Mouse (Mus musculus) liver, adult 2 months (tissue): ENCODE measurements around the gene Ly75. TPM values are rescaled to one million over a fixed set of nuclear protein-coding genes. Genes with fewer than 3 reads are reported as not detected.

Experiments used
- DNase-seq: peaks from one replicate; pipeline ENCODE4 v3.0.0-alpha.2; 2011; ENCODE audit warnings: low read depth, low spot score; ENCODE audit errors: extremely low read depth
- H3K27ac ChIP-seq: fragments of 200-500 bp; replicated peaks from 2 replicates; pipeline ENCODE4 v1.5.1; 2012; ENCODE audit warnings: low read depth, mild to moderate bottlenecking, control low read depth, inconsistent platforms, low read length; ENCODE audit not compliant: insufficient read depth
- H3K27me3 ChIP-seq: fragments of 200-500 bp; 2 replicates; pipeline ENCODE4 v1.6.1; 2012; ENCODE audit warnings: mild to moderate bottlenecking, moderate library complexity, low read length, inconsistent platforms; ENCODE audit not compliant: control insufficient read depth, insufficient read depth
- H3K36me3 ChIP-seq: fragments of 200-500 bp; 2 replicates; pipeline ENCODE4 v1.6.1; 2012; ENCODE audit warnings: low read length, inconsistent platforms; ENCODE audit not compliant: control insufficient read depth, insufficient read depth
- H3K4me1 ChIP-seq: fragments of 200-500 bp; 2 replicates; pipeline ENCODE4 v1.6.1; 2011; ENCODE audit warnings: low read length; ENCODE audit not compliant: control insufficient read depth, insufficient read depth
- H3K4me3 ChIP-seq: fragments of 200-500 bp; 2 replicates; pipeline ENCODE4 v1.5.1; 2011; ENCODE audit warnings: low read depth, mild to moderate bottlenecking, control low read depth, low read length, moderate library complexity; ENCODE audit not compliant: insufficient read depth
- H3K79me2 ChIP-seq: fragments of 200-500 bp; 2 replicates; pipeline ENCODE4 v1.6.1; 2012; ENCODE audit warnings: inconsistent platforms, mild to moderate bottlenecking, low read length, moderate library complexity; ENCODE audit not compliant: control insufficient read depth, insufficient read depth
- H3K9ac ChIP-seq: fragments of 200-500 bp; 2 replicates; pipeline ENCODE4 v1.6.1; 2012; ENCODE audit warnings: low read depth, mild to moderate bottlenecking, control low read depth, inconsistent platforms, low read length
- CTCF ChIP-seq: fragments of 200-500 bp; IDR thresholded peaks from 2 replicates; pipeline ENCODE4 v1.5.1; 2011; ENCODE audit warnings: low read depth, low read length, control low read depth
- POLR2A ChIP-seq: fragments of 200-500 bp; IDR thresholded peaks from 2 replicates; pipeline ENCODE4 v1.6.1; 2011; ENCODE audit warnings: low read length, control low read depth; ENCODE audit not compliant: insufficient read depth; ENCODE audit errors: extremely low read depth
- WGBS: fragments of 180-500 bp; shearing (Covaris S2); methylation state at CpG from one replicate; pipeline ENCODE4 v1.1.7; 2018; 5-methylcytosine and 5-hydroxymethylcytosine counted together
- polyA plus RNA-seq: library from polyadenylated mRNA; depleted of rRNA; stranded (reverse); fragments of >200 nt; gene quantifications from 2 replicates; pipeline ENCODE4 v1.2.3, GENCODE M21; 2012
- total RNA-seq: library from RNA; depleted of rRNA; stranded (reverse); fragments of >200 nt; gene quantifications from 2 replicates; pipeline ENCODE4 v1.2.3, GENCODE M21; 2014

Gene Ly75
- total and polyA plus RNA-seq, 2 experiments: 0.60 to 3.0 TPM

GRCm38 (mm10) chr2:60369454-60369853 lies 13.6 kb downstream of the Ly75 start:
- no peaks in the 10 kb centered on the region for H3K4me1 ChIP-seq
- TF ChIP-seq POLR2A (no peak), CTCF (no peak)
- H3K36me3 ChIP-seq: no peaks in the 10 kb centered on the region; the same call in 1 of the 2 replicates
- no peaks in the 10 kb centered on the region for H3K79me2 ChIP-seq
- no peak overlapping the region for H3K9ac ChIP-seq
- DNase-seq: no peak
- no peak overlapping the region for H3K27ac ChIP-seq
- H3K4me3 ChIP-seq: no peak overlapping the region
- WGBS: 88% methylated on average over 4 of the region's 4 CpGs
- no peaks in the 10 kb centered on the region for H3K27me3 ChIP-seq

- H3K9ac ChIP-seq: no peak overlapping the region
- DNase-seq: no peak
- H3K4me1 ChIP-seq: no peaks in the 10 kb centered on the region
- 92% methylated on average over 7 of the region's 7 CpGs for WGBS
- H3K4me3 ChIP-seq: no peak overlapping the region
- no peak overlapping the region for H3K27ac ChIP-seq
- TF ChIP-seq POLR2A (no peak), CTCF (no peak)
- H3K36me3 ChIP-seq: no peaks in the 10 kb centered on the region; the same call in 1 of the 2 replicates
- H3K79me2 ChIP-seq: no peaks in the 10 kb centered on the region
- no peaks in the 10 kb centered on the region for H3K27me3 ChIP-seq
Measured at GRCm38 (mm10) chr2:60367871-60368270, 15.2 kb downstream of the Ly75 start.

GRCm38 (mm10) chr2:60367204-60367603 lies 15.9 kb downstream of the Ly75 start:
- Histone ChIP-seq H3K36me3 (no peaks in the 10 kb centered on the region; the same call in 1 of the 2 replicates), H3K27me3 (no peaks in the 10 kb centered on the region), H3K27ac (no peak overlapping the region), H3K4me1 (no peaks in the 10 kb centered on the region), H3K79me2 (no peaks in the 10 kb centered on the region), H3K9ac (no peak overlapping the region), H3K4me3 (no peak overlapping the region)
- DNase-seq: no peak
- WGBS: 97% methylated on average over 2 of the region's 2 CpGs
- no peak for TF ChIP-seq CTCF

- 70% methylated on average over 5 of the region's 5 CpGs for WGBS
- Histone ChIP-seq H3K79me2 (no peaks in the 10 kb centered on the region), H3K36me3 (no peaks in the 10 kb centered on the region; the same call in 1 of the 2 replicates), H3K4me3 (no peak overlapping the region), H3K4me1 (no peaks in the 10 kb centered on the region), H3K9ac (no peak overlapping the region), H3K27ac (no peak overlapping the region), H3K27me3 (no peaks in the 10 kb centered on the region)
- no peak for TF ChIP-seq CTCF
- no peak for TF ChIP-seq POLR2A
- DNase-seq: no peak
Measured at GRCm38 (mm10) chr2:60365820-60366610, 17.1 kb downstream of the Ly75 start.

- TF ChIP-seq POLR2A (no peak), CTCF (no peak)
- Histone ChIP-seq H3K79me2 (no peaks in the 10 kb centered on the region), H3K27ac (no peak overlapping the region), H3K36me3 (no peaks in the 10 kb centered on the region; the same call in 1 of the 2 replicates), H3K9ac (no peak overlapping the region), H3K4me1 (no peaks in the 10 kb centered on the region), H3K4me3 (no peak overlapping the region), H3K27me3 (no peaks in the 10 kb centered on the region)
- no peak for DNase-seq
- WGBS: 90% methylated on average over 7 of the region's 7 CpGs
Measured at GRCm38 (mm10) chr2:60365138-60365775, 17.8 kb downstream of the Ly75 start.

GRCm38 (mm10) chr2:60362146-60362545 lies 21.0 kb downstream of the Ly75 start:
- Histone ChIP-seq H3K79me2 (no peaks in the 10 kb centered on the region), H3K27me3 (no peaks in the 10 kb centered on the region), H3K4me1 (no peaks in the 10 kb centered on the region), H3K9ac (no peak overlapping the region), H3K36me3 (no peaks in the 10 kb centered on the region; the same call in 1 of the 2 replicates), H3K4me3 (no peak overlapping the region), H3K27ac (no peak overlapping the region)
- no peak for TF ChIP-seq CTCF
- TF ChIP-seq POLR2A: no peak
- no peak for DNase-seq
- 87% methylated on average over 6 of the region's 6 CpGs for WGBS
